Mouse (Mus musculus): Measurements from ENCODE around the gene Fbxo2.

- no peak for TF ChIP-seq POLR2A (IDR thresholded peaks at IDR 0.05; ENCODE audit: extremely low read depth, insufficient read depth, low read length)
- no peak for TF ChIP-seq CTCF (IDR thresholded peaks at IDR 0.05; ENCODE audit: low read depth, low read length)
Measured at GRCm38 (mm10) chr4:148154006-148154405, 6.4 kb upstream of the Fbxo2 start.
